Mouse (Mus musculus) ES-Bruce4 (cell line): Measurements from ENCODE around the gene M1ap. TPM values are rescaled to one million over a fixed set of nuclear protein-coding genes. Genes with fewer than 3 reads are reported as not detected.

Source experiments
- H3K27ac ChIP-seq: 2 replicates; pipeline ENCODE4 v1.5.1; 2012; ENCODE audit warnings: low read length, inconsistent platforms; ENCODE audit not compliant: insufficient read depth
- H3K27me3 ChIP-seq: 2 replicates; pipeline ENCODE4 v1.6.1; 2012; ENCODE audit warnings: mild to moderate bottlenecking, low read length, inconsistent platforms; ENCODE audit not compliant: control insufficient read depth, poor library complexity, insufficient read depth, severe bottlenecking
- H3K36me3 ChIP-seq: 2 replicates; pipeline ENCODE4 v1.6.1; 2012; ENCODE audit warnings: inconsistent platforms, mild to moderate bottlenecking, low read length, moderate library complexity; ENCODE audit not compliant: control insufficient read depth, poor library complexity, insufficient read depth, severe bottlenecking
- H3K4me1 ChIP-seq: one replicate; pipeline ENCODE4 v1.8.1; 2011; ENCODE audit warnings: low read length; ENCODE audit not compliant: control insufficient read depth, insufficient read depth
- H3K4me3 ChIP-seq: 2 replicates; pipeline ENCODE4 v1.5.1; 2011; ENCODE audit warnings: low read depth, mild to moderate bottlenecking, low read length
- H3K9ac ChIP-seq: 2 replicates; pipeline ENCODE4 v1.6.1; 2012; ENCODE audit warnings: low read depth, mild to moderate bottlenecking, inconsistent platforms; ENCODE audit not compliant: poor library complexity, severe bottlenecking
- H3K9me3 ChIP-seq: replicated peaks from 2 replicates; pipeline ENCODE4 v1.6.1; 2012; ENCODE audit warnings: mild to moderate bottlenecking, low read length, inconsistent platforms; ENCODE audit not compliant: control insufficient read depth, poor library complexity, insufficient read depth, severe bottlenecking
- CTCF ChIP-seq: IDR thresholded peaks from one replicate; pipeline ENCODE4 v1.8.1; 2011; ENCODE audit warnings: low read depth, low read length
- EP300 ChIP-seq: IDR thresholded peaks from 2 replicates; pipeline ENCODE4 v1.6.1; 2011; ENCODE audit warnings: low read depth, low read length; ENCODE audit not compliant: insufficient read depth
- POLR2A ChIP-seq: IDR thresholded peaks from one replicate; pipeline ENCODE4 v1.8.1; 2011; ENCODE audit warnings: low read length; ENCODE audit not compliant: insufficient read depth
- polyA plus RNA-seq: library from polyadenylated mRNA; stranded (reverse); fragments of >200 nt; gene quantifications from 2 replicates; pipeline ENCODE4 v1.2.4, GENCODE M21; 2011; ENCODE audit warnings: low read depth; ENCODE audit not compliant: missing spikeins, insufficient read depth, insufficient read length

Gene M1ap
- polyA plus RNA-seq, 1 experiment: 2.2 TPM

GRCm38 (mm10) chr6:82999986-83000385 lies 53.3 kb downstream of the M1ap start:
- Histone ChIP-seq H3K9me3 (no peaks in the 10 kb centered on the region; the same call in 1 of the 2 replicates), H3K4me3 (no peak overlapping the region), H3K36me3 (no peaks in the 10 kb centered on the region), H3K27me3 (no peaks in the 10 kb centered on the region), H3K9ac (no peak overlapping the region), H3K4me1 (no peaks in the 10 kb centered on the region), H3K27ac (no peak overlapping the region)
- TF ChIP-seq POLR2A (no peak), EP300 (no peak), CTCF (no peak)

DNA sequence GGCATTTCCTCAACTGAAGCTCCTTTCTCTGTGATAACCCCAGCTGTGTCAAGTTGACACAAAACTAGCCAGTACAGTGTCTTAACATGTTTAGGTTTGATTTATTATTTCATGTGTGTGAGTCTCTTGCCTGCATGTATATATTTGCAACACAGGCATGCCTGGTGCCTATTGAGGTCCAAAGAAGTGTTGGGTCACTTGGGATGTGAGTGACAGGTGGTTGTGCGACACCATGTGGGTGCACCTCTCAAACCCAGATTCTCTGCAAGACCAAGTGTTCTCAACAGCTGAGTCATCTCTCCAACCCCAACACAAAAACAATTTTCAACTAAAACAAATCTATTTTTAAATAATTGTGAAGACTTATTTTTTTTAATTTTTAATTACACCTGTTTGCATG lies 56.4 kb downstream of the M1ap start:
- Histone ChIP-seq H3K9ac (no peak overlapping the region), H3K27ac (no peak overlapping the region), H3K27me3 (no peaks in the 10 kb centered on the region), H3K4me1 (no peaks in the 10 kb centered on the region), H3K4me3 (no peak overlapping the region), H3K36me3 (no peaks in the 10 kb centered on the region), H3K9me3 (no peaks in the 10 kb centered on the region; the same call in 1 of the 2 replicates)
- TF ChIP-seq EP300: no peak
- no peak for TF ChIP-seq CTCF
- no peak for TF ChIP-seq POLR2A

GRCm38 (mm10) chr6:83003850-83004249 lies 57.1 kb downstream of the M1ap start:
- H3K27ac ChIP-seq: no peak overlapping the region
- H3K27me3 ChIP-seq: no peaks in the 10 kb centered on the region
- H3K4me1 ChIP-seq: no peaks in the 10 kb centered on the region
- no peak overlapping the region for H3K4me3 ChIP-seq
- H3K9ac ChIP-seq: no peak overlapping the region
- no peaks in the 10 kb centered on the region for H3K36me3 ChIP-seq
- TF ChIP-seq EP300 (no peak), CTCF (no peak), POLR2A (no peak)
- H3K9me3 ChIP-seq: no peaks in the 10 kb centered on the region; the same call in 1 of the 2 replicates

- Histone ChIP-seq H3K36me3 (no peaks in the 10 kb centered on the region), H3K4me1 (no peaks in the 10 kb centered on the region), H3K9ac (no peak overlapping the region), H3K4me3 (no peak overlapping the region), H3K9me3 (no peaks in the 10 kb centered on the region; the same call in 1 of the 2 replicates), H3K27ac (no peak overlapping the region), H3K27me3 (no peaks in the 10 kb centered on the region)
- no peak for TF ChIP-seq CTCF
- TF ChIP-seq EP300: no peak
- no peak for TF ChIP-seq POLR2A
Observed at GRCm38 (mm10) chr6:83004309-83004708, 57.6 kb downstream of the M1ap start.

DNA sequence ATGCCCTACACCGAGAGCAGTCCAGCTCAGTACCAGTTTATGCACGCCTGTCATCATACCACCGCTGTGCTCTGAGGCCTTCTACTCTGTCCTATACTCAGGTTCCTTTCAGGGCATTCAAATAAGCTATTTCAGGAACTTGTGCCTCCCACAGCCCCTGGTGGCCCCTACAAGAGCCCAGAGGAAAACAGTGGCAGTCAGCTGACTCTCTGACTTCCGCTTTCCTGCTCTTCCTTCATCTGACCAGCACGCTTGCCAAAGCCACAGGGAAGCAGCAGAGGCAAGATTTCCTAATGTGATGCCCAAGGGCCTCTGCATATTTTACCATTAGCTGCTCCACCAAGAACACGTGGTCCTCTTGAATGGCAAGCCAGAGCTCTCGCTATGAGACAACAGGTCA lies 58.2 kb downstream of the M1ap start:
- no peaks in the 10 kb centered on the region; the same call in 1 of the 2 replicates for H3K9me3 ChIP-seq
- TF ChIP-seq CTCF (no peak), EP300 (no peak), POLR2A (no peak)
- H3K27ac ChIP-seq: no peak overlapping the region
- no peak overlapping the region for H3K9ac ChIP-seq
- no peaks in the 10 kb centered on the region for H3K4me1 ChIP-seq
- H3K27me3 ChIP-seq: no peaks in the 10 kb centered on the region
- no peaks in the 10 kb centered on the region for H3K36me3 ChIP-seq
- no peak overlapping the region for H3K4me3 ChIP-seq

GRCm38 (mm10) chr6:83005444-83006011 lies 58.8 kb downstream of the M1ap start:
- Histone ChIP-seq H3K27me3 (no peaks in the 10 kb centered on the region), H3K4me1 (no peaks in the 10 kb centered on the region), H3K9me3 (no peaks in the 10 kb centered on the region; the same call in 1 of the 2 replicates), H3K9ac (no peak overlapping the region), H3K4me3 (no peak overlapping the region), H3K27ac (no peak overlapping the region), H3K36me3 (no peaks in the 10 kb centered on the region)
- TF ChIP-seq POLR2A (no peak), EP300 (no peak), CTCF (no peak)
